Mouse (Mus musculus) hindbrain, embryonic 11.5 days (tissue): ENCODE measurements around the gene Ttc24. TPM values are rescaled to one million over a fixed set of nuclear protein-coding genes. Genes with fewer than 3 reads are reported as not detected.

Experiments used
- polyA plus RNA-seq: library from polyadenylated mRNA; unstranded; fragments of >200 nt; fragmentation: Nextera tagmentation; extraction: Ambion mirVana; gene quantifications from 2 replicates; pipeline ENCODE4 v1.2.1, GENCODE M21; 2014

Ttc24 gene
- polyA plus RNA-seq, 1 experiment from 2014 or later, result not detected

Other genes with a start within 250 kb of the Ttc24 start
- gene Sh2d2a, start 231.5 kb downstream of the Ttc24 start, polyA plus RNA-seq, result not detected in 2 replicates
- 17.6 and 18.6 TPM in 2 replicates for gene Prcc, start 192.7 kb downstream of the Ttc24 start, polyA plus RNA-seq
- gene Hdgf, start 172.0 kb downstream of the Ttc24 start, polyA plus RNA-seq, result 202 and 246 TPM in 2 replicates
- 78.4 and 83.6 TPM in 2 replicates for gene Mrpl24, start 158.8 kb downstream of the Ttc24 start, polyA plus RNA-seq
- 42.5 and 55.2 TPM in 2 replicates for gene Isg20l2, start 148.0 kb downstream of the Ttc24 start, polyA plus RNA-seq
- 13.7 and 17.9 TPM in 2 replicates for gene Rrnad1, start 147.6 kb downstream of the Ttc24 start, polyA plus RNA-seq
- gene Crabp2, start 129.6 kb downstream of the Ttc24 start, polyA plus RNA-seq, result 738 and 794 TPM in 2 replicates
- 71.6 and 87.9 TPM in 2 replicates for gene Nes, start 107.2 kb downstream of the Ttc24 start, polyA plus RNA-seq
- 0.21 and 0.82 TPM in 2 replicates for gene Bcan, start 78.1 kb downstream of the Ttc24 start, polyA plus RNA-seq
- not detected in 2 replicates for gene Hapln2, start 50.7 kb downstream of the Ttc24 start, polyA plus RNA-seq
- 34.4 and 37.4 TPM in 2 replicates for gene Gpatch4, start 35.2 kb downstream of the Ttc24 start, polyA plus RNA-seq
- gene Naxe, start 19.8 kb downstream of the Ttc24 start, polyA plus RNA-seq, result 133 and 138 TPM in 2 replicates
- gene Iqgap3, start 3.7 kb upstream of the Ttc24 start, polyA plus RNA-seq, result 10.5 and 13.5 TPM in 2 replicates
- 12.0 and 12.3 TPM in 2 replicates for gene Mef2d, start 64.1 kb upstream of the Ttc24 start, polyA plus RNA-seq
- gene Rhbg, start 176.4 kb upstream of the Ttc24 start, polyA plus RNA-seq, result 0.13 and 0.25 TPM in 2 replicates
- gene Gm38392, start 208.9 kb upstream of the Ttc24 start, polyA plus RNA-seq, result 0.20 and 0.49 TPM in 2 replicates
- 8.1 and 8.6 TPM in 2 replicates for gene Tsacc, start 218.7 kb upstream of the Ttc24 start, polyA plus RNA-seq
- 736 and 767 TPM in 2 replicates for gene Cct3, start 218.8 kb upstream of the Ttc24 start, polyA plus RNA-seq
- gene Glmp, start 246.7 kb upstream of the Ttc24 start, polyA plus RNA-seq, result 69.4 and 71.5 TPM in 2 replicates